Mouse (Mus musculus): ENCODE data around the gene Zfp408. TPM values are rescaled to one million over a fixed set of nuclear protein-coding genes. Genes with fewer than 3 reads are reported as not detected.

The Zfp408 gene
- polyA plus RNA-seq, 1 experiment from 2014 or later, result 6.2 TPM

DNA sequence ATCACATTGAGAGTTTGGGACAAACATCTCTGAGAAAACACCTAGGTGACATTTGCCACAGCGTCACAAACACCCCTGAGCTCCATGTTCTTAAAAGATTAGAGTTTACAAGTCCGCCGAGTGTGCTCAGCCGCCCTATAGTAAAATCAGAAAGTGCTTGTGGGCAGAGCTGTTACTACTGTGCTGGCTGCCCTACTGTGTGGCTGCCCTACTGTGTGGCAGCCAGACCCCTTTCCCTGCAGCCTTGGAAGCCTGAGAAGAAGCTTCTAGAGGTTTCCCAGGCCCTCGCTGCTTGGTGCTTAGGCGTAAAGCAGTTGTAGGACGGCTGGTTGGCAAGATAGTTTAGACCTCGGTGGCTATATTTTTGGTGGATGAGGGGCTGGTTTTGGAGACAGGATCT lies 10.1 kb upstream of the Zfp408 start:
- no peaks in the 10 kb centered on the region for H3K27me3 ChIP-seq (ENCODE audit: control insufficient read depth, insufficient read depth, low read length)
- ATAC-seq (replicated peaks; ENCODE audit: insufficient number of reproducible peaks, low FRiP score, low TSS enrichment), result no peak
- H3K9ac ChIP-seq (ENCODE audit: low read depth, low read length), result no peak overlapping the region
- H3K4me2 ChIP-seq, result no peak overlapping the region
- no peaks in the 10 kb centered on the region for H3K9me3 ChIP-seq (replicated peaks; ENCODE audit: control insufficient read depth, low read length)
- WGBS (ENCODE audit: insufficient replicate concordance), result 91% methylated on average over 8 of the region's 8 CpGs
- H3K27ac ChIP-seq (ENCODE audit: low read depth, low read length), result no peak overlapping the region
- peaks cover 38% of the 10 kb centered on the region for H3K36me3 ChIP-seq (ENCODE audit: control insufficient read depth, insufficient read depth, low read length)
- no peak overlapping the region for H3K4me3 ChIP-seq (ENCODE audit: low read depth, low read length)
- peaks cover 17% of the 10 kb centered on the region for H3K4me1 ChIP-seq (ENCODE audit: control insufficient read depth, insufficient read depth, low read length)

DNA sequence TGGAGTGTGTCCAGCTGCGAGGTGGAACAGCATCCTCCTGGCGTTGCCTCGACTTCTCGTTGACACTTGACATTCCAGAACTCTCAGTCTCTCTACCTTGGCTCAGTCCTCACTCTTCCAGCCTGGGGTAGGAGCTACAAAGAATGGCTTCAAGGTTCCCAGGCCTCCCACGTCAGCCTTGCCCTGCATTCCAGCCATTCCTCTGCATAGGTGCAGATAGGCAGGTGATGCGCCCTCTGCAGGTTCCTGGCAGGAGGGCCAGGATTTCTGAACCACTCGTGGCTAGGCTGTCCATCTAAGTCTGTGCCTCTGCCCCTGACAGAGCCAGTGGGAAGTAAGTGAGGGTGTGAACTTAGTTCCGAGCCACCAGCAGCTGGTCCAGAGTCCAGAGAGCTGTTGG lies 7.2 kb upstream of the Zfp408 start:
- Histone ChIP-seq H3K4me2 (no peak overlapping the region), H3K36me3 (ENCODE audit: control insufficient read depth, insufficient read depth, low read length) (peaks cover 26% of the 10 kb centered on the region), H3K27me3 (ENCODE audit: control insufficient read depth, insufficient read depth, low read length) (no peaks in the 10 kb centered on the region), H3K9ac (ENCODE audit: low read depth, low read length) (no peak overlapping the region), H3K4me3 (ENCODE audit: low read depth, low read length) (no peak overlapping the region), H3K9me3 (replicated peaks; ENCODE audit: control insufficient read depth, low read length) (no peaks in the 10 kb centered on the region), H3K4me1 (ENCODE audit: control insufficient read depth, insufficient read depth, low read length) (peaks cover 46% of the 10 kb centered on the region), H3K27ac (ENCODE audit: low read depth, low read length) (no peak overlapping the region)
- no peak for ATAC-seq (replicated peaks; ENCODE audit: insufficient number of reproducible peaks, low FRiP score, low TSS enrichment)
- 66% methylated on average over 8 of the region's 8 CpGs for WGBS (ENCODE audit: insufficient replicate concordance)

DNA sequence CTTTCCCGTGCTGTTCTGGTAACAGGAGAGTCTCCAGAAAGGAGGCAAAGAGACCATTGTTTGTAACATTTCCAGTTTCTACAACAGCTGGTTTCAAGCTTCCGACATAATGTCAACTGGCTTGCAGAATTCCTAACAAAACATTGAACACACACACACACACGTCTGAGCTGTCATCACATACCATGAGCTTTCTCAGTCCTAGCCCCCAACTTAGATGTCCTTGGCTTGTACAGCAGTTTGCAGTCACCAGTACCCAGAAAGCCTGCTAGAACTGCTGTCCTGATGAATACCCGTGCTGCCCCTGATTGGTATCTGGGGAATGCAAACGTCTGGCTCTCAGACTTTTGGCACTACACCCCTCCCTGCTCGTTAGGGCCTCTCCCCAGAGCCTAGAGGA lies 6.2 kb upstream of the Zfp408 start:
- WGBS (ENCODE audit: insufficient replicate concordance), result 36% methylated on average over 6 of the region's 6 CpGs
- ATAC-seq (replicated peaks; ENCODE audit: insufficient number of reproducible peaks, low FRiP score, low TSS enrichment), result no peak
- peak overlapping the region; percentile 40; the same call in 1 of the 2 replicates for H3K9ac ChIP-seq (ENCODE audit: low read depth, low read length)
- peaks cover 21% of the 10 kb centered on the region for H3K36me3 ChIP-seq (ENCODE audit: control insufficient read depth, insufficient read depth, low read length)
- H3K27ac ChIP-seq (ENCODE audit: low read depth, low read length), result peak overlapping the region; percentile 79
- H3K9me3 ChIP-seq (replicated peaks; ENCODE audit: control insufficient read depth, low read length), result no peaks in the 10 kb centered on the region
- H3K4me3 ChIP-seq (ENCODE audit: low read depth, low read length), result no peak overlapping the region
- H3K4me1 ChIP-seq (ENCODE audit: control insufficient read depth, insufficient read depth, low read length), result peaks cover 53% of the 10 kb centered on the region
- H3K4me2 ChIP-seq, result peak overlapping the region; percentile 25; the same call in 1 of the 2 replicates
- no peaks in the 10 kb centered on the region for H3K27me3 ChIP-seq (ENCODE audit: control insufficient read depth, insufficient read depth, low read length)

DNA sequence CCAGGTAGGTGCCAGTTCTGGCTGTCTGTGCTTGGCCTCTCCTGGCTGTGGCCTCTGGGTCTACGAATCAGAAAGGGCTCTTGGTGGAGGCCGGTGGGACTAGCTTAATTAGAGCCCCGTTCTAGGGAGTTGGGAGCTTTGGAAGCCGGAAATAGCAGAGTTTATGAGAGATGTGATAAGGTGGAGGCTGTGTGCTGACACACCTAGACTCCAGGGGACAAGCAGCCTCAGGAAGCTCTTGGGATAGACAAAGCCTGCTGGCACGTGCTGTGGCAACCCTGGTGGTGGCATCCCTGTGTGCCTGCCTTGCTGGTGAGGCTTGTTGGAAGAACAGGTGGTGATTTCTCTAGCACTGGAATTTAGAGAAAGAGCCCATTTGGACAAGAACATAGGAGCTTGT lies 5.8 kb upstream of the Zfp408 start:
- Histone ChIP-seq H3K27me3 (ENCODE audit: control insufficient read depth, insufficient read depth, low read length) (no peaks in the 10 kb centered on the region), H3K9me3 (replicated peaks; ENCODE audit: control insufficient read depth, low read length) (no peaks in the 10 kb centered on the region), H3K9ac (ENCODE audit: low read depth, low read length) (no peak overlapping the region), H3K36me3 (ENCODE audit: control insufficient read depth, insufficient read depth, low read length) (peaks cover 21% of the 10 kb centered on the region), H3K4me2 (0 out of 2 replicates have a peak overlapping the region, but pooled peaks have one; percentile 25), H3K4me3 (ENCODE audit: low read depth, low read length) (no peak overlapping the region), H3K4me1 (ENCODE audit: control insufficient read depth, insufficient read depth, low read length) (peaks cover 53% of the 10 kb centered on the region), H3K27ac (ENCODE audit: low read depth, low read length) (peak overlapping the region; percentile 79)
- no peak for ATAC-seq (replicated peaks; ENCODE audit: insufficient number of reproducible peaks, low FRiP score, low TSS enrichment)
- 50% methylated on average over 5 of the region's 5 CpGs for WGBS (ENCODE audit: insufficient replicate concordance)

DNA sequence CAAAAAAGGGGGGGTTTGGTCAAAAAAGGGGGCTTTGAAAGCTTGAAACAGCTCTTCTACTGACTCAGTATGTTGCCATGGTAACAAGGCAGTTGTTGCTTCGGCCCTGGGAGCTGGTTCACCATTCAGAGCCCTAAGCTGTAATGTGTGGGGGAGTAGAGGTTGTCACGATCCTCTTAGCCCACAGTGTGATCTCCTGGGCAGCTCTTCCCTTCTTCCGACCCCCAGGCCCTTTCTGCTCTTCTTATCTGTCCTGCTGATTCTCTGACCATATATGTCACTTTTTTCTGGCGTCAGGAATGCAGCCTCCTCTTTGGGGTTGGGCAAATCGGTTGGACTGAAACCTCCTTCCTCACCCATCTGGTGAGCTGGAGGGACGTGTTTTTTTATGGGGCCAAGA lies 3.3 kb upstream of the Zfp408 start:
- Histone ChIP-seq H3K27ac (ENCODE audit: low read depth, low read length) (peak overlapping the region; percentile 91), H3K9me3 (replicated peaks; ENCODE audit: control insufficient read depth, low read length) (no peaks in the 10 kb centered on the region), H3K9ac (ENCODE audit: low read depth, low read length) (peak overlapping the region; percentile 56; the same call in 1 of the 2 replicates), H3K4me2 (peak overlapping the region; percentile 45), H3K27me3 (ENCODE audit: control insufficient read depth, insufficient read depth, low read length) (no peaks in the 10 kb centered on the region), H3K4me1 (ENCODE audit: control insufficient read depth, insufficient read depth, low read length) (peaks cover 62% of the 10 kb centered on the region), H3K4me3 (ENCODE audit: low read depth, low read length) (no peak overlapping the region), H3K36me3 (ENCODE audit: control insufficient read depth, insufficient read depth, low read length) (peaks cover 16% of the 10 kb centered on the region)
- 21% methylated on average over 6 of the region's 6 CpGs for WGBS (ENCODE audit: insufficient replicate concordance)
- no peak for ATAC-seq (replicated peaks; ENCODE audit: insufficient number of reproducible peaks, low FRiP score, low TSS enrichment)

DNA sequence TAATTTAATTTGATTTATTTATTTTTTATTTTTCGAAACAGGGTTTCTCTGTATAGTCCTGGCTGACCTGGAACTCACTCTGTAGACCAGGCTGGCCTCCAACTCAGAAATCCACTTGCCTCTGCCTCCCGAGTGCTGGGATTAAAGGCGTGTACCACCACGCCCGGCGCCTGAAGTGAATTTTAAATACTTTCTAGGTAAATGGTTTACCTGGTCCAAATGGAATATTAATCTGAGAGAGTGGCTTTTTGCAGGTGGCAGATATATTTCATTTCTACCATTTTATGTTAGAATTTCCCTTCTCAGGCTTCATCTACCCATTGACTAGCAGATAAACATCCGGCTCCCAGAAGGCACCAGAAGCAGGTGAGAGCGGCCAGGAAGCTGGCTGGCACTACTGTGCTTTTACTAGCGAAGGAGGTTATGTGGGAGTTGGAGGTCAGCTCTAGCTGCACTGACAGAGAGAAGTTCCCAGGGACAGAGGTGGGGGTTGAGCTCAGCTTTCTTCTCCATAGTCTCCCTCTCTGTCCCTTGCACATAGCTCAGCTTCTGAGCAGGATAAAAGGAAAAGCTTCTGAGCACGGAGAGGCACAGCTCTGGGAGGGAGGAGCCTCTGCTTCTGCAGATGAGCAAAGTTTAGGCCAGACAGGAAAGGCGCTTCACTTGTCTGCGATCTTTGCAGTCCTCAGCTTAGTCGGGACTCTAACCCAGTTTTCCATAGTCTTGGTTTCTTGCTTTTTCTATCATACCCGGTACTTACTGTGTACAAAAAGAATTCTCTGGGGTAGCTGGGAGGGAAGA lies 2.1 kb upstream of the Zfp408 start:
- peaks cover 62% of the 10 kb centered on the region for H3K4me1 ChIP-seq (ENCODE audit: control insufficient read depth, insufficient read depth, low read length)

DNA sequence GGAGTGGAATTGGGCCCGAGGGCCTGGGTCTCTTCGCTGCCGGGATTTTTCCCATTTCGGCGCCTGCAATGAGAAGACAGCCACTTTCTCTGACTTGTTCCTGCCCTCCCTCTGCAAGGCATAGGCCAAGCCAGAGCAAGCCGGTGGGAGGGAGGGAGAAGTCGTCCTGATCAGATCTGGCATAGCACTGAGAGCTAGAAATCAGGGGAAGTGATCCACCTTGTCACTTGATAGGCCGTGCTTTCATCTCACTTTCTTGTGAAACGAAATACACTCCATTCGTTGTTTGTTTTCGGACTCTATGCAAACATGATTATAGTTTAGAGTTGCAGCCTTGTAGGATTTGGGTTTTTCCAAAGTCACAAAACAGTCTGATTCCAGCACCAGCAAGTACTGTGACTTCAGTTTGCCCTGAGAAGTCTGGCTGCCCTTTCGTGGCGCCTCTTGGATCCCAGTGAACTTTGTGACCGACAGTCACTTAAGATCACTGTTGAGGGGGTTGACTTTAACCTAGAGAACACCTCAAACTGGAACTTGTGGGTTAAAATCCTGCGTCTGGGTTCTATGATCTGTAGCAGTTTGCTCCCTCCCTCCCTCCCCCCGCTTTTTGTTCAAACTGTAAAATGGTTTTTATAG lies 887 bp upstream of the Zfp408 start:
- Histone ChIP-seq H3K4me2 (peak overlapping the region; percentile 91), H3K27ac (ENCODE audit: low read depth, low read length) (peak overlapping the region; percentile 90), H3K9me3 (replicated peaks; ENCODE audit: control insufficient read depth, low read length) (no peaks in the 10 kb centered on the region), H3K4me3 (ENCODE audit: low read depth, low read length) (peak overlapping the region; percentile 92), H3K36me3 (ENCODE audit: control insufficient read depth, insufficient read depth, low read length) (peaks cover 34% of the 10 kb centered on the region), H3K27me3 (ENCODE audit: control insufficient read depth, insufficient read depth, low read length) (no peaks in the 10 kb centered on the region), H3K9ac (ENCODE audit: low read depth, low read length) (peak overlapping the region; percentile 94), H3K4me1 (ENCODE audit: control insufficient read depth, insufficient read depth, low read length) (peaks cover 53% of the 10 kb centered on the region)
- ATAC-seq (replicated peaks; ENCODE audit: insufficient number of reproducible peaks, low FRiP score, low TSS enrichment), result peak; percentile 36
- 12% methylated on average over 16 of the region's 16 CpGs for WGBS (ENCODE audit: insufficient replicate concordance)

More for the DNA sequence above, 2.1 kb upstream of the Zfp408 start:
- Histone ChIP-seq H3K27ac (ENCODE audit: low read depth, low read length) (peak overlapping the region; percentile 91), H3K9ac (ENCODE audit: low read depth, low read length) (peak overlapping the region; percentile 60), H3K4me2 (peak overlapping the region; percentile 91), H3K27me3 (ENCODE audit: control insufficient read depth, insufficient read depth, low read length) (no peaks in the 10 kb centered on the region), H3K9me3 (replicated peaks; ENCODE audit: control insufficient read depth, low read length) (no peaks in the 10 kb centered on the region), H3K4me3 (ENCODE audit: low read depth, low read length) (peak overlapping the region; percentile 16; the same call in 1 of the 2 replicates), H3K36me3 (ENCODE audit: control insufficient read depth, insufficient read depth, low read length) (peaks cover 24% of the 10 kb centered on the region)
- 75% methylated on average over 14 of the region's 14 CpGs for WGBS (ENCODE audit: insufficient replicate concordance)
- ATAC-seq (replicated peaks; ENCODE audit: insufficient number of reproducible peaks, low FRiP score, low TSS enrichment), result no peak

DNA sequence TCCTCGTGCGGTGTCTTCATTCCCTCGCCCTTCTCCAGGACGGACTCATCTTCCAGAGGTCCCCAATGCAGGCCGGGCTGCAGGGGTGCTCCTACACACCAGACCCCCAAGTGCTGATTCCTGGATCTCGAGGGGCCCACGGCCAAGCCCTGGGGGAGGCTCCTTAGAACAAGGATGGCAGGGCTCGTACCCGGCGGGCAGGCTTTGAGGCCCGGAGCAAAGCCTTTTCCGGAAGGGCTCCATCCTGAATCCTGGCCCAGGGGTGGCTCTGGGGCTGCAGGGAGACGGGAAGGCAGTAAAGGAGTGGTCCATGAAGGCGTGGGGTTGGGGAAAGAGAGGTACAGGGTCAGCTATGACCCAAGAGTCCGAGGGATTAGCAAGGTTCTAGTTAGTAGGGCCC lies 439 bp downstream of the Zfp408 start:
- H3K27ac ChIP-seq (ENCODE audit: low read depth, low read length), result peak overlapping the region; percentile 90; the same call in 1 of the 2 replicates
- H3K4me1 ChIP-seq (ENCODE audit: control insufficient read depth, insufficient read depth, low read length), result peaks cover 40% of the 10 kb centered on the region
- no peaks in the 10 kb centered on the region for H3K9me3 ChIP-seq (replicated peaks; ENCODE audit: control insufficient read depth, low read length)
- peak overlapping the region; percentile 94 for H3K9ac ChIP-seq (ENCODE audit: low read depth, low read length)
- H3K4me2 ChIP-seq, result peak overlapping the region; percentile 97
- H3K27me3 ChIP-seq (ENCODE audit: control insufficient read depth, insufficient read depth, low read length), result no peaks in the 10 kb centered on the region
- 2% methylated on average over 15 of the region's 15 CpGs for WGBS (ENCODE audit: insufficient replicate concordance)
- peak overlapping the region; percentile 92 for H3K4me3 ChIP-seq (ENCODE audit: low read depth, low read length)
- peaks cover 38% of the 10 kb centered on the region for H3K36me3 ChIP-seq (ENCODE audit: control insufficient read depth, insufficient read depth, low read length)
- ATAC-seq (replicated peaks; ENCODE audit: insufficient number of reproducible peaks, low FRiP score, low TSS enrichment), result no peak

All from heart, embryonic 11.5 days (tissue).